Mouse (Mus musculus) intestine, embryonic 14.5 days (tissue): ENCODE measurements around the gene Tmem170b. TPM values are rescaled to one million over a fixed set of nuclear protein-coding genes. Genes with fewer than 3 reads are reported as not detected.
"Not testable (repeated sequence)": the region's sequence is repeated elsewhere in the genome, so short reads cannot be mapped to it uniquely, and the experiment has no call there.

ENCODE experiments used
- ATAC-seq: fragments of 200-750 bp; cut with Nextera tagmentation; replicated peaks from 2 replicates; pipeline ENCODE4 v1.8.0; 2017; ENCODE audit warnings: low read depth, moderate number of reproducible peaks, moderate TSS enrichment, moderate library complexity; ENCODE audit not compliant: low FRiP score, low TSS enrichment
- DNase-seq: peaks from one replicate; pipeline ENCODE4 v3.0.0-alpha.2; 2018; ENCODE audit warnings: low spot score
- H3K27ac ChIP-seq: fragments of 300-500 bp; sonication (generic); 2 replicates; pipeline ENCODE4 v1.5.1; 2014; ENCODE audit warnings: low read depth, mild to moderate bottlenecking, control low read depth
- H3K27me3 ChIP-seq: fragments of 300-500 bp; sonication (generic); replicated peaks from 2 replicates; pipeline ENCODE4 v1.6.1; 2014; ENCODE audit warnings: low read length, control low read depth; ENCODE audit not compliant: control insufficient read depth, insufficient read depth
- H3K36me3 ChIP-seq: fragments of 300-500 bp; sonication (generic); 2 replicates; pipeline ENCODE4 v1.6.1; 2014; ENCODE audit warnings: low read length, control low read depth; ENCODE audit not compliant: control insufficient read depth, insufficient read depth
- H3K4me1 ChIP-seq: fragments of 300-500 bp; sonication (generic); replicated peaks from 2 replicates; pipeline ENCODE4 v1.6.1; 2014; ENCODE audit warnings: low read length, control low read depth, mixed read lengths; ENCODE audit not compliant: control insufficient read depth, insufficient read depth
- H3K4me2 ChIP-seq: fragments of 300-500 bp; sonication (generic); 2 replicates; pipeline ENCODE4 v1.6.1; 2014; ENCODE audit warnings: low read length
- H3K4me3 ChIP-seq: fragments of 300-500 bp; sonication (generic); 2 replicates; pipeline ENCODE4 v1.5.1; 2014; ENCODE audit warnings: low read depth, low read length, control low read depth, mixed read lengths
- H3K9ac ChIP-seq: fragments of 300-500 bp; sonication (generic); 2 replicates; pipeline ENCODE4 v1.6.1; 2014; ENCODE audit warnings: mild to moderate bottlenecking, low read length
- H3K9me3 ChIP-seq: fragments of 300-500 bp; sonication (generic); 2 replicates; pipeline ENCODE4 v1.6.1; 2016; ENCODE audit warnings: low read length, control low read depth; ENCODE audit not compliant: control insufficient read depth
- WGBS: fragments of 180-500 bp; shearing (Covaris S2); extraction: QIAGEN DNeasy Blood & Tissue Kit; methylation state at CpG from one replicate; pipeline ENCODE4 v1.1.7; 2014; 5-methylcytosine and 5-hydroxymethylcytosine counted together
- polyA plus RNA-seq: library from polyadenylated mRNA; unstranded; fragments of >200 nt; fragmentation: Nextera tagmentation; extraction: Ambion mirVana; gene quantifications from 2 replicates; pipeline ENCODE4 v1.2.1, GENCODE M21; 2014

The Tmem170b gene
- polyA plus RNA-seq, 1 experiment from 2014 or later: 14.9 TPM

GRCm38 (mm10) chr13:41662401-41663070, 56.8 kb downstream of the Tmem170b start:
- 0 out of 2 replicates have a peak, but pooled peaks cover 3% of the 10 kb centered on the region for H3K4me1 ChIP-seq
- WGBS: 31% methylated on average over 17 of the region's 17 CpGs
- ATAC-seq (no peak), DNase-seq (peak; percentile 58)
- no peaks in the 10 kb centered on the region for H3K9me3 ChIP-seq
- H3K27ac ChIP-seq: no peak overlapping the region
- peak overlapping the region; percentile 4; the same call in 1 of the 2 replicates for H3K4me2 ChIP-seq
- no peak overlapping the region for H3K4me3 ChIP-seq
- no peaks in the 10 kb centered on the region for H3K27me3 ChIP-seq
- no peak overlapping the region for H3K9ac ChIP-seq
- no peaks in the 10 kb centered on the region for H3K36me3 ChIP-seq

GRCm38 (mm10) chr13:41663501-41664195, 57.9 kb downstream of the Tmem170b start:
- DNase-seq (no peak), ATAC-seq (no peak)
- Histone ChIP-seq H3K9me3 (no peaks in the 10 kb centered on the region), H3K36me3 (no peaks in the 10 kb centered on the region), H3K4me2 (no peak overlapping the region), H3K4me1 (0 out of 2 replicates have a peak, but pooled peaks cover 3% of the 10 kb centered on the region), H3K27me3 (no peaks in the 10 kb centered on the region), H3K9ac (no peak overlapping the region), H3K27ac (no peak overlapping the region), H3K4me3 (no peak overlapping the region)
- WGBS: 85% methylated on average over 14 of the region's 14 CpGs

GRCm38 (mm10) chr13:41669951-41670350, 64.2 kb downstream of the Tmem170b start:
- no peaks in the 10 kb centered on the region for H3K27me3 ChIP-seq
- ATAC-seq: no peak
- H3K4me3 ChIP-seq: no peak overlapping the region
- no peaks in the 10 kb centered on the region for H3K36me3 ChIP-seq
- DNase-seq: no peak
- no peak overlapping the region for H3K4me2 ChIP-seq
- 96% methylated on average over 2 of the region's 2 CpGs for WGBS
- H3K4me1 ChIP-seq: peaks cover 8% of the 10 kb centered on the region
- no peak overlapping the region for H3K27ac ChIP-seq
- no peaks in the 10 kb centered on the region for H3K9me3 ChIP-seq
- no peak overlapping the region for H3K9ac ChIP-seq

GRCm38 (mm10) chr13:41670386-41671130, 64.9 kb downstream of the Tmem170b start:
- WGBS: 75% methylated on average over 7 of the region's 7 CpGs
- no peak for ATAC-seq
- no peak overlapping the region for H3K27ac ChIP-seq
- H3K36me3 ChIP-seq: no peaks in the 10 kb centered on the region
- no peak overlapping the region for H3K4me3 ChIP-seq
- no peak overlapping the region for H3K4me2 ChIP-seq
- peaks cover 8% of the 10 kb centered on the region for H3K4me1 ChIP-seq
- H3K9ac ChIP-seq: no peak overlapping the region
- no peaks in the 10 kb centered on the region for H3K9me3 ChIP-seq
- no peaks in the 10 kb centered on the region for H3K27me3 ChIP-seq
- no peak for DNase-seq

GRCm38 (mm10) chr13:41671136-41671705, 65.5 kb downstream of the Tmem170b start:
- no peak overlapping the region for H3K4me3 ChIP-seq
- DNase-seq (no peak), ATAC-seq (no peak)
- H3K9me3 ChIP-seq: no peaks in the 10 kb centered on the region
- H3K27ac ChIP-seq: no peak overlapping the region
- H3K36me3 ChIP-seq: no peaks in the 10 kb centered on the region
- H3K4me2 ChIP-seq: no peak overlapping the region
- H3K27me3 ChIP-seq: no peaks in the 10 kb centered on the region
- peaks cover 8% of the 10 kb centered on the region for H3K4me1 ChIP-seq
- WGBS: 93% methylated on average over 11 of the region's 11 CpGs
- no peak overlapping the region for H3K9ac ChIP-seq

GRCm38 (mm10) chr13:41672904-41673303, 67.2 kb downstream of the Tmem170b start:
- H3K4me1 ChIP-seq, H3K4me2 ChIP-seq, H3K9me3 ChIP-seq, H3K9ac ChIP-seq, H3K36me3 ChIP-seq, H3K27me3 ChIP-seq, H3K4me3 ChIP-seq: not testable (repeated sequence)
- ATAC-seq (peak; percentile 60; the same call in 1 of the 2 replicates), DNase-seq (peak; percentile 60)
- 26% methylated on average over 4 of the region's 5 CpGs for WGBS
- peak overlapping the region; percentile 62 for H3K27ac ChIP-seq

- H3K27ac ChIP-seq: peak overlapping the region; percentile 62
- H3K9ac ChIP-seq: no peak overlapping the region
These were observed 67.8 kb downstream of the Tmem170b start for GRCm38 (mm10) chr13:41673541-41673940.

GRCm38 (mm10) chr13:41674608-41675007, 68.9 kb downstream of the Tmem170b start:
- not testable (repeated sequence) for H3K9me3 ChIP-seq, H3K4me2 ChIP-seq, H3K27me3 ChIP-seq, H3K36me3 ChIP-seq, H3K4me3 ChIP-seq, ATAC-seq, H3K27ac ChIP-seq, DNase-seq, H3K9ac ChIP-seq, H3K4me1 ChIP-seq
- WGBS: 72% methylated on average over 8 of the region's 9 CpGs

More at GRCm38 (mm10) chr13:41673541-41673940, 67.8 kb downstream of the Tmem170b start:
- Histone ChIP-seq H3K36me3 (no peaks in the 10 kb centered on the region), H3K27me3 (no peaks in the 10 kb centered on the region), H3K4me3 (no peak overlapping the region), H3K4me1 (peaks cover 8% of the 10 kb centered on the region), H3K9me3 (no peaks in the 10 kb centered on the region), H3K4me2 (no peak overlapping the region)
- no peak for ATAC-seq
- no peak for DNase-seq
- WGBS: 55% methylated on average over 4 of the region's 4 CpGs
